Mouse (Mus musculus) intestine, embryonic 15.5 days (tissue): ENCODE results near the gene Dnttip1. TPM values are rescaled to one million over a fixed set of nuclear protein-coding genes. Genes with fewer than 3 reads are reported as not detected.

Source experiments
- ATAC-seq: fragments of 200-750 bp; cut with Nextera tagmentation; 2 replicates; pipeline ENCODE4 v1.8.0; 2017; ENCODE audit warnings: moderate TSS enrichment, moderate library complexity
- H3K27ac ChIP-seq: fragments of 300-500 bp; sonication (generic); 2 replicates; pipeline ENCODE4 v1.5.1; 2015; ENCODE audit warnings: mild to moderate bottlenecking, inconsistent platforms
- H3K27me3 ChIP-seq: fragments of 300-500 bp; sonication (generic); replicated peaks from 2 replicates; pipeline ENCODE4 v1.6.1; 2015; ENCODE audit warnings: inconsistent platforms
- H3K36me3 ChIP-seq: fragments of 300-500 bp; sonication (generic); 2 replicates; pipeline ENCODE4 v1.6.1; 2015; ENCODE audit warnings: inconsistent platforms
- H3K4me1 ChIP-seq: fragments of 300-500 bp; sonication (generic); replicated peaks from 2 replicates; pipeline ENCODE4 v1.6.1; 2015; ENCODE audit warnings: inconsistent platforms
- H3K4me2 ChIP-seq: fragments of 300-500 bp; sonication (generic); replicated peaks from 2 replicates; pipeline ENCODE4 v1.6.1; 2015; ENCODE audit warnings: mild to moderate bottlenecking, inconsistent platforms
- H3K4me3 ChIP-seq: fragments of 300-500 bp; sonication (generic); replicated peaks from 2 replicates; pipeline ENCODE4 v1.5.1; 2015; ENCODE audit warnings: inconsistent platforms
- H3K9ac ChIP-seq: fragments of 300-500 bp; sonication (generic); 2 replicates; pipeline ENCODE4 v1.6.1; 2015; ENCODE audit warnings: inconsistent platforms
- H3K9me3 ChIP-seq: fragments of 300-500 bp; sonication (generic); 2 replicates; pipeline ENCODE4 v1.6.1; 2016; ENCODE audit warnings: inconsistent platforms
- WGBS: fragments of 180-500 bp; shearing (Covaris S2); methylation state at CpG from one replicate; pipeline ENCODE4 v1.1.7; 2015; 5-methylcytosine and 5-hydroxymethylcytosine counted together
- polyA plus RNA-seq: library from polyadenylated mRNA; unstranded; fragments of >200 nt; fragmentation: Nextera tagmentation; extraction: Ambion mirVana; gene quantifications from 2 replicates; pipeline ENCODE4 v1.2.1, GENCODE M21; 2015

Dnttip1 gene
- polyA plus RNA-seq, 1 experiment from 2014 or later: 62.5 TPM

DNA sequence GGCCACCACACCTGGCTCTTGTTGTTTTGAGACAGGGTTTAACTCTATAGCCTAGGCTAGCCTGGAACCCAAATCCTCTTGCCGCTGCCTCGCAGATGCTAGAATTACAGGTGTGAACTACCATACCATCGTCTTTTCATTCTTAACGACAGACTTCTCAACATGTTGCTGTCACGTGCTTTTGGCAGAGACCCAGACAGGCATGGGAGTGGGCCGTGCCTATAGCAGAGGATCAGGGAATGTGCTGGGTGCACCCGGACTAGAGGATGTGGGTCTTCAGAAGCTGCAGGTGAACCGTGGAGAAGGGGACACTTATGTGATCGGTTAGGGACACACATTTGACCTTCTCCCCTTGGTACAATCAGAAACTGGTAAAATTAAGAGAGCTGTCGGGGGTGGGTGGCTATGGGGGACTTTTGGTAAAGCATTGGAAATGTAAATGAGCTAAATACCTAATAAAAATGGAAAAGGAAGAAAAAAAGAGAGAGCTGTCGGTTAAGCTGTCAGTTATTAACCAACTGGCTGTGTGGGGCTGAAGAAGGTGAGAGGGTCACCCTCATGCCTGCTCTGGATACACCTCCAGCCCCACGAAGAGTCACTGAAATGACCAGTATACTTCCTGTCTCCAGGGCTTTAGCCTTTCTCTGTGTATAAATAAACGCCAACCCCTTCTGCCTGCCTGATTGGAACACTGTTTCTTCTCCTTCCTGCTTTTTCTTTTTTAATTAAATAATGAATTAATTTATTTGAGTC is 54.6 kb downstream of the Dnttip1 start:
- H3K9ac ChIP-seq: no peak overlapping the region
- H3K36me3 ChIP-seq: peaks cover 13% of the 10 kb centered on the region; the same call in 1 of the 2 replicates
- no peak overlapping the region for H3K27ac ChIP-seq
- H3K4me3 ChIP-seq: no peak overlapping the region
- H3K4me2 ChIP-seq: no peak overlapping the region
- H3K4me1 ChIP-seq: peaks cover 12% of the 10 kb centered on the region
- no peak for ATAC-seq
- no peaks in the 10 kb centered on the region for H3K27me3 ChIP-seq
- H3K9me3 ChIP-seq: no peaks in the 10 kb centered on the region
- 89% methylated on average over 13 of the region's 13 CpGs for WGBS

DNA sequence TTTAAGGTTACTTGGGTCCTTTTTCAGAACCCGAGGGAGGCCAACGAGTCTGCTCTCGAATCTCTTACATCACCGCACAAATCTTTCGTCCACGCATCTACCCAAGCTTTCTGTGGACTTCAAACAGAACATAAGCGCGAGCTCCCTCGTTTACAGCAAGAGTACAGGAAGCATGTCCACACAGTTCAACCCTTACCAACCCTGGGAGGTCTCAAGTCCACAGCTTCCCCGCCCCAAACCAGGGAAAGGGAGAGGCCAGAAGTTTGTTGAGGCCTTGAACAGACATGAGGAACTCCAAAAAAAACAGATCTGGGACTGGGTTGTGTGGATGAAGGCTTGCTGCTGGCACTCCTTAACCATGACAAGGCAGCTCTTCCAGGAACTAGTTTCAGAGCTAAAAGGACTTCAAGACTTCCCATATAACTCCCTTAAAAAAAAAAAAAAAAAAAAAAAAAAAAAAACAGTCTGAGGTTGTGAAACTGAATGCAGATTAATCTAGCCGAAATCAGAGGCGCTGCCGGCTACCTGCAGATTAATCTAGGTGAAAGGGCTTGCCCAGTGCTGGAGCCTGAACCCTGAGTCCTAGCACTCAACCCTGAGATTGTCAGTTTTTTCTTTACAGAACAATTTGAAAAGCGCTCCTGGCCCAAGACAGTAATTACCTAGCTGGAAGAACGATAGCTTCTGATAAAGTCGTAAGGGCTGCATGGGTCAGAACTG is 57.6 kb downstream of the Dnttip1 start:
- peak overlapping the region; percentile 65 for H3K4me3 ChIP-seq
- H3K4me2 ChIP-seq: peak overlapping the region; percentile 65
- no peaks in the 10 kb centered on the region for H3K9me3 ChIP-seq
- 0 out of 2 replicates have a peak, but pooled peaks cover 4% of the 10 kb centered on the region for H3K36me3 ChIP-seq
- WGBS: 81% methylated on average over 16 of the region's 16 CpGs
- no peaks in the 10 kb centered on the region for H3K27me3 ChIP-seq
- no peak for ATAC-seq
- peak overlapping the region; percentile 23; the same call in 1 of the 2 replicates for H3K27ac ChIP-seq
- H3K9ac ChIP-seq: peak overlapping the region; percentile 76
- H3K4me1 ChIP-seq: peaks cover 15% of the 10 kb centered on the region

DNA sequence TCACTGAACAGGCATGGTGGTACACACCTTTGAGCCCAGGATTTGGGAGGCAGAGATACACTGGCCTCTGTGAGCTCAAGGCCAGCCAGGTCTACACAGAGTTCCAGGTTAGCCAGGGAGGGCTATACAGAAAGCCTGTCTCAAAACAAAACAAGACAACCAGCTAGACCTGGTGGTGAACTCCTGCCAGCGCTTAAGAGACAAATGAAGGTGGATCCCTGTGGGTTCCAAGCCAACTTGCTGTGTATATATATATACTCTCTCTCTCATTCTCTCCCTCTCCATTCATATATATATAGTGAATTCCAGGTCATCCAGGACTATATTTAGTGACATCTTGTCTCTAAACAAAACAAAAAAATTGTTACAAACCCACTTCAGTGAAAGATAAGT is 58.1 kb downstream of the Dnttip1 start:
- ATAC-seq: no peak
- H3K4me1 ChIP-seq: peaks cover 15% of the 10 kb centered on the region
- peak overlapping the region; percentile 65 for H3K4me3 ChIP-seq
- WGBS: 45% methylated on average over 1 of the region's 1 CpGs
- H3K9me3 ChIP-seq: no peaks in the 10 kb centered on the region
- 0 out of 2 replicates have a peak, but pooled peaks cover 4% of the 10 kb centered on the region for H3K36me3 ChIP-seq
- H3K27ac ChIP-seq: peak overlapping the region; percentile 23; the same call in 1 of the 2 replicates
- peak overlapping the region; percentile 65 for H3K4me2 ChIP-seq
- H3K27me3 ChIP-seq: no peaks in the 10 kb centered on the region
- peak overlapping the region; percentile 76 for H3K9ac ChIP-seq

DNA sequence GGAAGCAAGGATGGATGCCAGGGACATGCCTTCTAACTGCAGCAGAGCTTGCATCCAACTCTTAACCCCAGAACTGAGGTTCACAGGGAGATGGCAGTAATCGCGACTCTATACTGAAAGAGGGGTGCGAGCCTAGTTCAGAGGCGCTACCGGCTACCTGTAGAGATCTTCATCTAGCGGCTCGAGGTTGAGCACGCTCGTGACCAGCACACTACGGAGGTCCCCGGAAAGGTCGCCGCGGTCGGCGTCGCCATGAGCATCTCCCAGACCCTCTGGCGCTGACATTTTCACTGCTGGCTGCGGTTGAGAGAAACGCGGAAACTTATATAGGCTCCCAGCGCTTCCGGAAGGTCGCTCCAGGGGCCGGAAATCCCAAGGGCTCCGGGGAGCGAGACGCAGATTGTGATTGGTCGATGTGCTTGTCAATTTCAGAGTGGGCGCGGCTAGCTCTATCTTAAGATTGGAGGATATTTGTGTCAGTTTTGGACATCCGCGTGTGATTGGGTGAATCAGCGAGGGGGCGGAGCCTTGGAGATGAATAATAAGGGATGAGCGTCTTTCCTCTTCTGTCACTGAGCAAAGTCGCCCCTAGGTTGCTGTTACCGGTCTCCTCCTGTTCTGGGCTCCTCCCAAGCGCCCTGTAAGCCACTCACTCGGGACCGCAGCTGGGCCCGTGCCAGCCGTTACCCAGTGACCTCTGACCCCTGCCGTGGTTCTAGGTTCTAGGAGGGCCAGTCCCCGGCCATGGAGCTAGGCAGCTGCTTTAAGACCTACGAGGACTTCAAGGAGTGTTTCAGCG is 58.9 kb downstream of the Dnttip1 start, which contains the start of the genes Acot8 and Zswim3:
Acot8 (minus strand) TSS at position 350 of the 799 bp plus-strand sequence.
Zswim3 (plus strand) TSS at position 566 of the 799 bp plus-strand sequence.
- H3K9ac ChIP-seq: peak within 1 kb of the TSS; percentile 76
- WGBS: under 1% methylated on average over 47 of the region's 47 CpGs
- H3K4me1 ChIP-seq: peaks cover 15% of the 10 kb centered on the region
- peak within 1 kb of the TSS; percentile 65 for H3K4me2 ChIP-seq
- H3K27me3 ChIP-seq: no peaks in the 10 kb centered on the region
- peak; percentile 97 for ATAC-seq
- H3K4me3 ChIP-seq: peak within 1 kb of the TSS; percentile 65
- H3K27ac ChIP-seq: peak within 1 kb of the TSS; percentile 83
- H3K9me3 ChIP-seq: no peaks in the 10 kb centered on the region
- H3K36me3 ChIP-seq: 0 out of 2 replicates have a peak, but pooled peaks cover 4% of the 10 kb centered on the region

DNA sequence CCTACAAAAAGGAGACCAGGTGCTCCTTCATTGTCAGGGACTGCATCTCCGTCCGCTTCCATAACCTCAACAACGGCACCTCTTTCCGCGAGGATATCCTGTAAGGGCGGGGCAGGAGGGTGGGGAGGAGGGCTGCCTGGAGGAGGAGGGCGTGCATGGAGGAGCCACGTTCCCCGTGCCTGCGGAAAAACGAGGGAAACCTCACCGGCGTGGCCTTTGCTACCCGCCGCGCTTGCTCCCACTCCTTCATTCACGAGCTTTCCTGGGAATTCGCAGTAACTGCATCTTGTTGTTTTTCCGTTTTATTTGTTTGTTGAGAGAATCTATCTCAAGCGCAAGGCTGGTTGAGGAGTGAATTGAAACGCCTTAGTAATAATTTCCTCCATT is 59.5 kb downstream of the Dnttip1 start:
- ATAC-seq: peak; percentile 76
- Histone ChIP-seq H3K27me3 (no peaks in the 10 kb centered on the region), H3K36me3 (0 out of 2 replicates have a peak, but pooled peaks cover 1% of the 10 kb centered on the region), H3K27ac (peak overlapping the region; percentile 83), H3K9me3 (no peaks in the 10 kb centered on the region), H3K4me1 (peaks cover 15% of the 10 kb centered on the region), H3K9ac (peak overlapping the region; percentile 70), H3K4me2 (peak overlapping the region; percentile 65), H3K4me3 (peak overlapping the region; percentile 65)
- WGBS: under 1% methylated on average over 21 of the region's 21 CpGs

DNA sequence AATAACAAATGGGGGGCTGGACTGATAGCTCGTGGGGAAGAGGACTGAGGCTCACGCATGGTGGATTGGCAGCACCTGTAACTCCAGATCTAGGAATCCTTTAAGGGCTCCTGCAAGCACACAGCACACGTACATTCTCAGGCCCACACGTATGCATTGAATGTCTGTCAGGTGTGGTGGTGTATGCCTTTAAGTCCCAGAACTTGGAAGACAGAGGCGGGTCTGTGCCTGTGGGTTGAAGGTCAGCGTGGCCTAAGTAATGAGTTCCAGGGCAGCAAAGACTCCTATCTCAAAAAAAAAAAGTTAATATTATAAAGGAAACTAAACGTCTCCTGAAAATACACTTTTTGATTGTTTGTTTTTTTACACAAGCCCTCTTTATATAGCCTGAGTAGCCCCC is 60.8 kb downstream of the Dnttip1 start:
- Histone ChIP-seq H3K4me1 (peaks cover 15% of the 10 kb centered on the region), H3K9me3 (no peaks in the 10 kb centered on the region), H3K4me3 (no peak overlapping the region), H3K27ac (peak overlapping the region; percentile 18; the same call in 1 of the 2 replicates), H3K9ac (no peak overlapping the region), H3K4me2 (0 out of 2 replicates have a peak overlapping the region, but pooled peaks have one; percentile 5), H3K36me3 (no peaks in the 10 kb centered on the region), H3K27me3 (no peaks in the 10 kb centered on the region)
- ATAC-seq: no peak
- WGBS: 62% methylated on average over 7 of the region's 7 CpGs

DNA sequence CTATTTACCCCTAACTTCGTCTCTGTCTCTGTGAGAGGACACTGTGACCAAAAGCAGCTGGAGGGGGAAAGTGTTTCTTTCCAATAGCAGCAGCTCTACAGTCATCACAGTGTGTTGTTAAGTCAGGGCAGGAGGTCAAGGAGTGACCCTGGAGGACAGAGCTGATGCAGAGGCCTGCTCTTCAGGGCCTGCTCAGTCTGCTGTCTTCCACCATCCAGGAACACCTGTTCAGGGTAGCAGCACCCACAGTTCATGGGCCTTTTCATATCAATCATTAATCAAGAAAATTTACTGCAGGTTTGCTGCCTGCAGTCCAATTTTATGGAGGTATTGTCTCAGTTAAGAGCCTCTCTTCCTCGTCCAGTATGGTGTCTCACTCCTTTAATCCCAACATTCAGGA is 67.8 kb downstream of the Dnttip1 start:
- Histone ChIP-seq H3K9me3 (no peaks in the 10 kb centered on the region), H3K36me3 (no peaks in the 10 kb centered on the region), H3K4me2 (no peak overlapping the region), H3K4me3 (no peak overlapping the region), H3K9ac (no peak overlapping the region), H3K27ac (no peak overlapping the region), H3K4me1 (peaks cover 9% of the 10 kb centered on the region), H3K27me3 (no peaks in the 10 kb centered on the region)
- 47% methylated on average over 2 of the region's 2 CpGs for WGBS
- peak; percentile 44; the same call in 1 of the 2 replicates for ATAC-seq

DNA sequence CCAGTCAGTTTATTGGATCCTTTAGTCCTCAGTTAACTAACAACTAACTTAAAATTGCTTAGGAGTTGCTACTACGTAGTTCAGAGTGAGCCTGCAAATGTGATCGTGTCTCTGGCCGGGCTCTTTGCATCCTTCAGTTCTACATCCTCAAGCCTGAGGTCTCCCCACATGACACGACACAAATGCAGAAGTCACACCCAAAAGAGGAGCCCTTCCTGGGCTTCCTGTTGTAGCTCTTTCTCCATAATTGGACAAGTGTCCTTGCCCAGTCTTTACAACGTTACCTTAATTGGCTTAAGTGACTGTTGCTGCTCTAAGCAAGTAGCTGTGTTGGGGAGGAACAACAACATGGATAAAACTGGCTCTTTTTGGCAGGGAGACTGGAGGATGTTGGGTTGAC is 69.6 kb downstream of the Dnttip1 start:
- ATAC-seq: no peak

DNA sequence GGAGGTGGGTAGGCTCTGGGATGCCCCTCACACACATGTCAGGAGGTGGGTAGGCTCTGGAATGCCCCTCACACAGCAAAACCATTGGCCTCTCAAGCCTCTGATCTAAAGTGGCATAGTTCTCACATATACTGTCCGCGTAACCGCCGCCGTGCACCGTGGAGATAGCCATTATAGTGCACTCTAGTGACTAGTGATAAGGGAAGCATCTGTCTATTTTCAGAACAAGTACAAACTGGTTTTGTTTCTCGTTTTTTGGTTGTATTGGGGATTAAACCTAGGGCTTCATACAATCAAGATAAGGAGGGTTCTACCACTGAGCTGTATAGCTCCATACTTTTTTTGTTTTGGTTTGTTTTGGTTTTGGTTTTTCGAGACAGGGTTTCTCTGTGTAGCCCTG is 70.0 kb downstream of the Dnttip1 start:
- 89% methylated on average over 8 of the region's 8 CpGs for WGBS

More for the DNA sequence above, 69.6 kb downstream of the Dnttip1 start:
- H3K4me3 ChIP-seq: no peak overlapping the region
- peaks cover 9% of the 10 kb centered on the region for H3K4me1 ChIP-seq
- 86% methylated on average over 5 of the region's 5 CpGs for WGBS
- H3K27me3 ChIP-seq: no peaks in the 10 kb centered on the region
- no peak overlapping the region for H3K9ac ChIP-seq
- no peaks in the 10 kb centered on the region for H3K9me3 ChIP-seq
- H3K36me3 ChIP-seq: no peaks in the 10 kb centered on the region
- no peak overlapping the region for H3K27ac ChIP-seq
- no peak overlapping the region for H3K4me2 ChIP-seq

DNA sequence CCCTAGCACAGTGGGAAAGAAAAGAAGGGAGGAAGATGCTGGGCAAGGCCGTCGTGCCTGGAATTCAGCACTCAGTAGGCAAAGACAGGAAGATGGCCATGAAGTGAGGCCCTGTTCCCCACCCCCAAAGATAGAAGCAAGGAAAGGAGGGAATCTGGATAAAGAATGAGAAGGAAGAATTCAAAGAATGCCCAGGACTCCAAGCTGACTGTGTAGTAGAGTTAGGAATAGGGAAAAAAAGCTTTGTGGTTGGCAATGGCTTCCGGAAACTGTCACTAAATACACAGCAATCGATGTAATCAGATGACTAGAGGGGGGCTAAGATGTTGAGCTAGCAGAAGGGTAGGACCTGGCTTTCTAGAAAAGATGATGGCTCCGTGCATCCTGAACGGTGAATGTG is 71.4 kb downstream of the Dnttip1 start:
- 70% methylated on average over 6 of the region's 6 CpGs for WGBS

More for the DNA sequence above, 70.0 kb downstream of the Dnttip1 start:
- H3K9me3 ChIP-seq: no peaks in the 10 kb centered on the region
- no peak overlapping the region for H3K4me3 ChIP-seq
- no peak overlapping the region for H3K27ac ChIP-seq
- H3K36me3 ChIP-seq: no peaks in the 10 kb centered on the region
- H3K27me3 ChIP-seq: no peaks in the 10 kb centered on the region
- no peak overlapping the region for H3K4me2 ChIP-seq
- no peak overlapping the region for H3K9ac ChIP-seq
- ATAC-seq: no peak
- peaks cover 9% of the 10 kb centered on the region for H3K4me1 ChIP-seq

DNA sequence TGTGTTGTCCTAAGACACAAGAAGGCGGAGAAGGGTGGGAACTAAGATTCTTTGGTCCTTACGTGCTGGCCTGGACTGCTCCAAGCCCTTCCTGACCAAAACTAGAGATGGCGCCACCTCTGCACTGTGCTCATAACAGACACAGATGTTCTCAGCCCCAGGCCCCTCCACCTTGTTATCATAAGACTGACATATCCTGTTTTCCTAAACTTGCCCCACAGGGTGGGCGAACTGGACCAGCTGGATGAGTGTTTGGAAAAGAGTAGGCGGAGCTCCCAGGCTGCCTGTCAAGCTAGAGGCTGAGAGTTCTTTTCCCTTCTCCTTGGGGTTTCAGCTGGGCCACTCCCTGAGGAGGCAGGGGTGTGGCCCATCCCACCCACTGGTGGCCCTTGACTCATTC is 71.9 kb downstream of the Dnttip1 start:
- peaks cover 9% of the 10 kb centered on the region for H3K4me1 ChIP-seq
- no peak; the same call in 1 of the 2 replicates for ATAC-seq
- H3K9ac ChIP-seq: no peak overlapping the region
- no peaks in the 10 kb centered on the region for H3K36me3 ChIP-seq
- 54% methylated on average over 5 of the region's 5 CpGs for WGBS
- no peaks in the 10 kb centered on the region for H3K9me3 ChIP-seq
- no peak overlapping the region for H3K27ac ChIP-seq
- no peak overlapping the region for H3K4me2 ChIP-seq
- no peak overlapping the region for H3K4me3 ChIP-seq
- H3K27me3 ChIP-seq: no peaks in the 10 kb centered on the region

More for the DNA sequence above, 71.4 kb downstream of the Dnttip1 start:
- Histone ChIP-seq H3K9ac (no peak overlapping the region), H3K4me1 (peaks cover 9% of the 10 kb centered on the region), H3K27ac (no peak overlapping the region), H3K36me3 (no peaks in the 10 kb centered on the region), H3K4me2 (no peak overlapping the region), H3K27me3 (no peaks in the 10 kb centered on the region), H3K4me3 (no peak overlapping the region), H3K9me3 (no peaks in the 10 kb centered on the region)
- ATAC-seq: no peak
